Mouse (Mus musculus): ENCODE data around the gene Nudt5. TPM values are rescaled to one million over a fixed set of nuclear protein-coding genes. Genes with fewer than 3 reads are reported as not detected.

Gene Nudt5
- total RNA-seq (2014; fragmentation: Nextera tagmentation) (72.1 and 118 TPM in 2 replicates), total RNA-seq (2017) (91.0 and 104 TPM in 2 replicates), polyA plus RNA-seq (2012) (7.9 and 20.7 TPM in 2 replicates)

- TF ChIP-seq CTCF (IDR thresholded peaks at IDR 0.05; ENCODE audit: low read depth, low read length) (peak; percentile 40; the same call in 1 of the 2 replicates), TAL1 (conservative IDR thresholded peaks at IDR 0.05; ENCODE audit: low read depth, low read length) (no peak), GATA2 (IDR thresholded peaks at IDR 0.05; ENCODE audit: borderline replicate concordance, low read depth, low read length) (no peak), GATA1 (IDR thresholded peaks at IDR 0.05; ENCODE audit: borderline replicate concordance, low read length) (no peak)
- peaks cover 54% of the 10 kb centered on the region for H3K36me3 ChIP-seq (replicated peaks)
- H3K4me1 ChIP-seq (ENCODE audit: insufficient read depth, low read depth, low read length): peaks cover 39% of the 10 kb centered on the region
- peak within 1 kb of the TSS; percentile 85 for H3K4me3 ChIP-seq (ENCODE audit: low read depth, low read length)
- H3K27me3 ChIP-seq (ENCODE audit: insufficient read depth, low read length): no peaks in the 10 kb centered on the region
- no peaks in the 10 kb centered on the region for H3K9me3 ChIP-seq (replicated peaks)
- ATAC-seq (ENCODE audit: extremely low read depth, insufficient number of reproducible peaks, low FRiP score, poor library complexity, severe bottlenecking) (peak; percentile 88), DNase-seq (ENCODE audit: low spot score) (peak; percentile 75)
These were observed at the start of gene Nudt5, which contains the start of gene Cdc123 for GRCm38 (mm10) chr2:5844873-5845631. Gene Nudt5, plus strand, starts transcription at chr2:5845019. Gene Cdc123, minus strand, starts transcription at chr2:5845164.

GRCm38 (mm10) chr2:5797816-5798672, 46.8 kb upstream of the Nudt5 start:
- TF ChIP-seq CTCF (IDR thresholded peaks at IDR 0.05; ENCODE audit: low read depth, low read length) (no peak), POLR2AphosphoS5 (IDR thresholded peaks at IDR 0.05; ENCODE audit: insufficient replicate concordance, low read depth, low read length) (no peak), TAL1 (conservative IDR thresholded peaks at IDR 0.05; ENCODE audit: low read depth, low read length) (no peak), GATA1 (IDR thresholded peaks at IDR 0.05; ENCODE audit: borderline replicate concordance, low read length) (no peak), GATA2 (IDR thresholded peaks at IDR 0.05; ENCODE audit: borderline replicate concordance, low read depth, low read length) (no peak)
- H3K4me1 ChIP-seq (ENCODE audit: insufficient read depth, low read depth, low read length): peaks cover 21% of the 10 kb centered on the region
- no peak for ATAC-seq (ENCODE audit: extremely low read depth, insufficient number of reproducible peaks, low FRiP score, poor library complexity, severe bottlenecking)
- H3K27me3 ChIP-seq (ENCODE audit: insufficient read depth, low read length): no peaks in the 10 kb centered on the region
- H3K36me3 ChIP-seq (replicated peaks): peaks cover 88% of the 10 kb centered on the region
- H3K9me3 ChIP-seq (replicated peaks): 0 out of 2 replicates have a peak, but pooled peaks cover 2% of the 10 kb centered on the region
- H3K4me3 ChIP-seq (ENCODE audit: low read depth, low read length): no peak overlapping the region
- DNase-seq (ENCODE audit: low spot score): no peak

- peak overlapping the region; percentile 14; the same call in 1 of the 2 replicates for H3K4me3 ChIP-seq (ENCODE audit: low read depth, low read length)
- peaks cover 89% of the 10 kb centered on the region for H3K36me3 ChIP-seq (replicated peaks)
- no peaks in the 10 kb centered on the region for H3K27me3 ChIP-seq (ENCODE audit: insufficient read depth, low read length)
- DNase-seq (ENCODE audit: low spot score): peak; percentile 25
- ATAC-seq (ENCODE audit: extremely low read depth, insufficient number of reproducible peaks, low FRiP score, poor library complexity, severe bottlenecking): peak; percentile 94
- peaks cover 26% of the 10 kb centered on the region for H3K4me1 ChIP-seq (ENCODE audit: insufficient read depth, low read depth, low read length)
- H3K9me3 ChIP-seq (replicated peaks): 0 out of 2 replicates have a peak, but pooled peaks cover 2% of the 10 kb centered on the region
- TF ChIP-seq POLR2AphosphoS5 (IDR thresholded peaks at IDR 0.05; ENCODE audit: insufficient replicate concordance, low read depth, low read length): no peak
- TF ChIP-seq CTCF (IDR thresholded peaks at IDR 0.05; ENCODE audit: low read depth, low read length): no peak
- no peak for TF ChIP-seq GATA2 (IDR thresholded peaks at IDR 0.05; ENCODE audit: borderline replicate concordance, low read depth, low read length)
- no peak; the same call in 1 of the 2 replicates for TF ChIP-seq TAL1 (conservative IDR thresholded peaks at IDR 0.05; ENCODE audit: low read depth, low read length)
- TF ChIP-seq GATA1 (IDR thresholded peaks at IDR 0.05; ENCODE audit: borderline replicate concordance, low read length): no peak
These were observed 43.6 kb upstream of the Nudt5 start for GRCm38 (mm10) chr2:5801182-5801640.

- Histone ChIP-seq H3K4me3 (ENCODE audit: low read depth, low read length) (no peak overlapping the region), H3K4me1 (ENCODE audit: insufficient read depth, low read depth, low read length) (peaks cover 26% of the 10 kb centered on the region), H3K27me3 (ENCODE audit: insufficient read depth, low read length) (no peaks in the 10 kb centered on the region), H3K36me3 (replicated peaks) (peaks cover 82% of the 10 kb centered on the region), H3K9me3 (replicated peaks) (0 out of 2 replicates have a peak, but pooled peaks cover 2% of the 10 kb centered on the region)
- TF ChIP-seq GATA1 (IDR thresholded peaks at IDR 0.05; ENCODE audit: borderline replicate concordance, low read length) (no peak), TAL1 (conservative IDR thresholded peaks at IDR 0.05; ENCODE audit: low read depth, low read length) (no peak), POLR2AphosphoS5 (IDR thresholded peaks at IDR 0.05; ENCODE audit: insufficient replicate concordance, low read depth, low read length) (no peak), GATA2 (IDR thresholded peaks at IDR 0.05; ENCODE audit: borderline replicate concordance, low read depth, low read length) (no peak), CTCF (IDR thresholded peaks at IDR 0.05; ENCODE audit: low read depth, low read length) (no peak)
- DNase-seq (ENCODE audit: low spot score) (no peak), ATAC-seq (ENCODE audit: extremely low read depth, insufficient number of reproducible peaks, low FRiP score, poor library complexity, severe bottlenecking) (no peak)
These were observed 42.8 kb upstream of the Nudt5 start for GRCm38 (mm10) chr2:5801927-5802590.

GRCm38 (mm10) chr2:5804440-5805045, 40.3 kb upstream of the Nudt5 start:
- Histone ChIP-seq H3K4me1 (ENCODE audit: insufficient read depth, low read depth, low read length) (peaks cover 26% of the 10 kb centered on the region), H3K9me3 (replicated peaks) (0 out of 2 replicates have a peak, but pooled peaks cover 2% of the 10 kb centered on the region), H3K36me3 (replicated peaks) (peaks cover 81% of the 10 kb centered on the region), H3K4me3 (ENCODE audit: low read depth, low read length) (no peak overlapping the region), H3K27me3 (ENCODE audit: insufficient read depth, low read length) (no peaks in the 10 kb centered on the region)
- TF ChIP-seq GATA1 (IDR thresholded peaks at IDR 0.05; ENCODE audit: borderline replicate concordance, low read length) (no peak), CTCF (IDR thresholded peaks at IDR 0.05; ENCODE audit: low read depth, low read length) (no peak), POLR2AphosphoS5 (IDR thresholded peaks at IDR 0.05; ENCODE audit: insufficient replicate concordance, low read depth, low read length) (no peak), TAL1 (conservative IDR thresholded peaks at IDR 0.05; ENCODE audit: low read depth, low read length) (no peak), GATA2 (IDR thresholded peaks at IDR 0.05; ENCODE audit: borderline replicate concordance, low read depth, low read length) (no peak)
- no peak for DNase-seq (ENCODE audit: low spot score)
- ATAC-seq (ENCODE audit: extremely low read depth, insufficient number of reproducible peaks, low FRiP score, poor library complexity, severe bottlenecking): no peak

Data from G1E (cell line).